Mouse (Mus musculus): ENCODE measurements around the gene Iqce.

DNA sequence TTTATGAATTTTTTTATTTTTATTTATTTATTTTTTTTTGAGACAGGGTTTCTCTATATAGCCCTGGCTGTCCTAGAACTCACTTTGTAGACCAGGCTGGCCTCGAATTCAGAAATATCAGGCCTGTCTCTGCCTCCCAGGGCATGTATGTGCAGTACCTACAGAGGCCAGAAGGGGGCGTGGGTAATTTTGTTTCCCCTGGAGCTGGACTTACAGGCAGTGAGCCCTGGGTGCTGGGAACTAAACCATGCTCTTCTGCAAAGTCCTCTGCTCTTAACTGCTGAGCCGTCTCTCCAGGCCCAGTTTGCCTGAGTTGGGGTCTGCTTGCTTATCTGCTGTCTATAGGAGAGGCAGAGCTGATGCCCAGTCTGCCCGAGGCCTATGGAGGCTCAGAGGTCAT is 30.0 kb upstream of the Iqce start:
- peak; percentile 63 for TF ChIP-seq CTCF (IDR thresholded peaks at IDR 0.05; ENCODE audit: low read depth)
- TF ChIP-seq EP300 (IDR thresholded peaks at IDR 0.05; ENCODE audit: low read depth): no peak

All from liver, postnatal 0 days (tissue).